Mouse (Mus musculus): ENCODE results near the gene Akap13.

DNA sequence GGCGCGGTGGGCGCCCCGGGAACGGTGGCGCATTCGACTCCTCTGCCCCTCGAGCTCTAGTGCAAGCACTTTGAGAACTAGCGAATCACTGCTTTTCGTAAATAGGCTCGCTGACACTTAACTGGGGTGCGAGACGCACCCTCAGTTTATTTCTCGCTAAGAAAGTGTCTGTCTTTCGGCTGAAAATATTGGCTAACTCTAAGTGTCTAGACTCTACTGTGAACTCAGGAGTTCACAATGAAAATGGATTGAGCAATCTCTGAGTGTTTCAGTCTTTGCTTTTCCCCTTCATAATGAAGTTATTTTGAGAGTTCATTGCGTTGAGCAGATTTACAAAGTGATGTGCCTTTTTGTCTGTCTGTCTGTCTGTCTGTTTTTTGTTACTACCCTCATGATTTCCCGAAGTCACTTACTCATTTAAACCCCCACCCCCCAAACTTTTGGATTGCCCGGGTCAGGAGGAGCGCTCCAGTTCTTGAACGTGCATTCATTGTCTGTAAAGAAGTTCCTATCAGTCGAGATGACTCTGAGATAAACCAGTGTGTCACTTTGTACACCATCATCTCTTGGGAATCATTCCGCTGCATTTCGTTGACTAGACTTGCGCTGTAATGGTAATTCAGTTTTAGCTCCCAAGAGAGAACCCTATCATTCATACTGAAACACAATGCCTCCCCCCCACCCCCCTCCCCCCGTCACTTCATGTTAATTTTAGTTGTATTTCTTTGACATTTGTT, 986 bp downstream of the Akap13 start:
- TF ChIP-seq CTCF (IDR thresholded peaks at IDR 0.05; ENCODE audit: low read depth): no peak
- TF ChIP-seq EP300 (IDR thresholded peaks at IDR 0.05; ENCODE audit: low read depth): no peak

Data from heart, postnatal 0 days (tissue).